Mouse (Mus musculus): ENCODE measurements around the gene Acsbg2.

Gene Acsbg2

GRCm38 (mm10) chr17:56822380-56822779, 51.9 kb downstream of the Acsbg2 start:
- no peak for DNase-seq (ENCODE audit: low spot score)

DNA sequence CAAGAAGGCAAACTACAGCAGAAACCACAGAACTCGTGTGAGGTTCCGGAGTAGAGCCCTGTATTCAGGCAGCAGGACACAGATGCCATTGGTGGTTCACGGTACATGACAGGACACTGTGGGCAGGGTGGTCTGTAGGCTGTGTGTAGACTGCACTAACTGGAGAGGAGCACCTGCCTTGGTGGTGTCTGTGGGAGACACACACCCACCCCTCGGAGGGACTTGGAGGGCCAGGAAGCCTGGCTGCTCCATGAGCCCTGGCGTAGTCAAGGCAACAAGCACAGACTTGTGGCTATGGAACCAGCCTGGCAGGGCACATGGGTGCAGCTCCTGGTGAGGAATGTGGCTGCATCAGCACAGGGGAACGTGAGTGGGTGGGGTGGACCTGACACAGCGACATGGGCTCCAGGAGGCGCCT, 54.5 kb downstream of the Acsbg2 start:
- DNase-seq (ENCODE audit: low spot score) = no peak

- no peak for DNase-seq (ENCODE audit: low spot score)
These were observed 55.2 kb downstream of the Acsbg2 start for GRCm38 (mm10) chr17:56819032-56819545.

GRCm38 (mm10) chr17:56818067-56818636, 56.1 kb downstream of the Acsbg2 start:
- DNase-seq (ENCODE audit: low spot score) = no peak

DNA sequence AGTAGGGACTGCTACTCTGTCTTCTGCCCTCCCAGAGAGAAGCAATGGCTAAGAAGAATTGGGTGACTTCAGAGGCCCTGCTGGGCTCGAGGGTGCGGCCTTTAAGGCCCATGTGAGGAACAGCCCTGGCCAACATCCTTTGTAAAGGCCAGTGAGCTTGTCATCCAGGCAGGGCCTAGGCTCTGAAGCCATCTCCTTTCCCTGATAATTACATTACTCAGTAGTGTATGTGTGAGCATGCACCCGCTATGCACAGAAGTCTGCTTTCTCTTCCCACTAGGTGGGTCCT, 59.2 kb downstream of the Acsbg2 start:
- no peak for DNase-seq (ENCODE audit: low spot score)

DNA sequence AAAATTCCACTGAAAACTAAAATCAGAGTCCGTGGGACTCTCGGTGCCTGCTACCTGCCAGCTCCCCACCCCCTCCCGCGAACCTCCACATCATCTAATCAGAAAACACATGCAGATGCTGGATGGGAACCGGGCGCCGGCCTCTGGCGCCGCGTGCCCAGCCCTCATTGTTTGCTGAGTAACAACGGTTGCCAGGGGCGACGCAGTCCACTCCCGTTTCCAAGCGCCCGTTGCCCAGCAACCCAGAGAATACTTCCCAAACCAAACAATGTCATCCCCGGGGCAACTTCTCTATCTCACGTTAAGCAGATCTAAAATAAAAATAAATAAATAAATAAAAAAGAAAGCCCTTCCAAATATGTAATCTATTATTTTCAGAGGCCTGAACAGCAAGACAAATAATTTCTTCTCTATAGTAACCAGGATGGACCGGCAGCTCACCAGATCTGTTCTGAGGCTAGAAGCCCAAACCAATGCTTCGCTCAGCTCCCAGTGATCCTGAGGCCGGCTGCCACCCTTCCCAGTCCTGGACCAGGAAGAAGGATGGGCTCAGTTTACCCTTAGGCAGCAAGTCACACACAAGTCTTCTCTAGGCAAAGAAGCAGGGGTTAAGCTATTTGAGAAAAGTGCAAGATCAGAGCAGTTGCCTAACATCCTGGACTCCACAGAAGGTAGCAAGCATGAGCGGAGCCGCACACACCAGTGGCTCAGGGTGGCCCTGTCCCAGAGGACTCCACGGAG, 59.8 kb downstream of the Acsbg2 start:
- peak; percentile 65 for DNase-seq (ENCODE audit: low spot score)

GRCm38 (mm10) chr17:56810245-56810644, 64.0 kb downstream of the Acsbg2 start:
- DNase-seq (ENCODE audit: low spot score) = peak; percentile 62

DNA sequence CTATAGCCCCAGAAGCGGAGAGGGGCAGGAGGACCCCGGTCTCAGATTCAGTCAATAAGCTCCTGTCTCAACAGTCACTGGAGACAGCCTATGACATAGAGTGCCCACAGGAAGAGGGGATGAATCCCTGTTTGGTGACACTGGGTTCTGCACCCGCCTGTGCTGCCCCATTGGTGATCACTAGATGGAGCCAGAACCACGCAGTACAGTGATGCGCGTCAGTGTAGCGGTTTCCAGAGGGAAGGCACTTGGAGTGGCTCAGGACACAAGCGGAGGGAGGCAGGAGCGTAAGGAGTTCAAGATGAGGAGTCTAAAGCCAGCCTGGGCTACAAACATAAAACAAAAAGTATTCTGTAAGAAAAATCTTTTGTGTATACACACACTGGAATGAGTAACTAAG, 65.7 kb downstream of the Acsbg2 start:
- DNase-seq (ENCODE audit: low spot score) = peak; percentile 57

- DNase-seq (ENCODE audit: low spot score) = no peak
These were observed 68.5 kb downstream of the Acsbg2 start for GRCm38 (mm10) chr17:56805784-56806183.

DNA sequence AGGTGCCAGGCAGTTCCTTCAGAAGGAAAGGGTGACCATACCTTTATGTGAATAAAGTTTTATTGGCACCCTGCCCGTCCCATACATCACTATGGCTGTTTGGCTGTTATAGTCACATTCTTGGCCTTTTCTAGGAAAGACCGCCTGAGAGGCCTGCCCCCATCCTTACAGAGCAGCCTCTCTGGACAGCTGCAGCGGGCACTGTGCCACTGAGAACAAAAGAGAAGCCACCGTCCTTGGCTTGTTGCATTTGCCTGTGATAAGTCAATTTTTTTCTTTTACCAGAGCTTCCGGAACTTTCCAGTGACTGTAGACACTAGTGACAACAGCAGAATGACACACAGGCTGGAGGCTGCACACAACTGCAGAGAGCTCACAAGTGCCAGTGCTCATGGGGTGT, 69.3 kb downstream of the Acsbg2 start:
- no peak for DNase-seq (ENCODE audit: low spot score)

- DNase-seq (ENCODE audit: low spot score) = no peak
These were observed 72.2 kb downstream of the Acsbg2 start for GRCm38 (mm10) chr17:56802065-56802464.

GRCm38 (mm10) chr17:56799276-56799675, 75.0 kb downstream of the Acsbg2 start:
- no peak for DNase-seq (ENCODE audit: low spot score)

DNA sequence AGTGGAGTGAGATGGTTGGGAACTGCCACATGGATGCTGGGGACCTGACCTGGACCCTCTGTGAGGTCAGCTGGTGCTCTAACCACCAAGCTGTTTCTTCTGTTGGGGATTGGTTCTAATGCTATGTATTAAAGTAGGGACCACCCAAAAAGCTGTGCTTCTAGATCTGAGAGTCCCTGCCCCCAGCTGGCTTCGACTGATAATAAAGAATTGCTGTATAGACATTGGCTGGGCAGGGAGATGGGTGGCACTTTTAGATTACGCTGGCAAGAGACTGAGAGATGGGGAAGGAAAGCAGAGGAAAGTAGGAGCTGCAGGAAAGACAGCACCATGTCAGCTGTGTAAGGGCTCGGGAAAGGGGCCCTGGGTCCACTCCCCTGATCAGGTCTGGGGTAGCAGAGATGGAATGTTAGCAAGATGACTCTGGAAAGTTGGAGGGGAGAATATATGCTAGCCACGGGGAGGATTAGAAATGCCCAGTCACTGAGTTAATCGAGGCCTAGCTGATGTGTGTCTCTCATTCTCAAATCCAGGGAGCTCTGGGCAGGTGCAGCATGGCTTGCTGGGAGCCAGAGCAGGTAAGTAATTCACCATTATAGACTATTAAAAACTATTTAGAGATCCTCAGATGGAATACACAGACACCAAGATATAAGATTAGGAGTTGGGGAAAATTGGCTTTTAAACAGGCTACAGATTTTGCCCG, 80.5 kb downstream of the Acsbg2 start:
- DNase-seq (ENCODE audit: low spot score) = no peak

Data from left cerebral cortex, adult 11 months (tissue).